Mouse (Mus musculus) right cerebral cortex, postnatal 25 days (tissue): ENCODE results near the gene Rab28.

Experiments used
- DNase-seq: peaks from one replicate; pipeline ENCODE4 v3.0.0; 2022

The Rab28 gene

DNA sequence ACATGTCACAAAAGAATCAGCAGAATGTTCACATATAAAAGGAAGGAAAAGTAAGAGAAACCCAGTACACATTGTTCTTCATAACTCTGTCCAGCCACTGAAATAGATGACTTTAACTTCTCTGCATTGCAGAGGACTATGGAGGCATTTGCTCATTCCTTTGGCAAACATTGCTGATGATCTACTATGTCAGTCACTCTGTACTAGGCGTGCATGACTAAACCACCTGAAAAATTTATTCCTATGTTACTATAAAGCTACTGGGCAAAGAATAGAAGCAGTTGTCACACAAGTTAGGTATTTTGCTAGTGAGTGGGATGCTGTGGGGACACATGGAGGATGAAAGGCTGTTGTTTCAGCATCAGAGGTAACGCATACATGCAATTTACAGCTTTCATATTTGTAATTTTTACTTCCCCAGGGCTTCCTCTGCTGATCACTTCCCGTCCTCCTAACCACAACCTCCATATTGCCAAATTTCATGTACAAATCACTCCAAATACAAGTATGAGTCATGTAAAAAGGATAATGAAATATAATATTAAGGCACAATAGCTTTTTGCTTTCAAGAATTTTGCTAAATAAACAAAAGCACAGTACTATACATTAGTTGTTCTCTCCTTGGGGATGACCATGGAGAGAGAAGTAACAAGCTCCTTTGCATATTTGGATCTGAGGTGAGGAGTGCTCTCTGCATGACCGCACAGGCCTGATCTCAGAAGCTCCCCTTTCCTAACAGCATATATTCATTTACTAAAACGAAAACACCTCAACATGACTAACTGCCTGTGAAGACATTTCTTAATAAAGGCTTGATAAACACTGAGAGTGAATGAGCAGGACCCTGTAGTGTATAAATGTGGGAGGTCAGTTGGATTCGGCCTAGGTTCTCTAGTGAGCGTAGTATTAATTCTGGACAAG lies 80.5 kb downstream of the Rab28 start:
- no peak for DNase-seq

DNA sequence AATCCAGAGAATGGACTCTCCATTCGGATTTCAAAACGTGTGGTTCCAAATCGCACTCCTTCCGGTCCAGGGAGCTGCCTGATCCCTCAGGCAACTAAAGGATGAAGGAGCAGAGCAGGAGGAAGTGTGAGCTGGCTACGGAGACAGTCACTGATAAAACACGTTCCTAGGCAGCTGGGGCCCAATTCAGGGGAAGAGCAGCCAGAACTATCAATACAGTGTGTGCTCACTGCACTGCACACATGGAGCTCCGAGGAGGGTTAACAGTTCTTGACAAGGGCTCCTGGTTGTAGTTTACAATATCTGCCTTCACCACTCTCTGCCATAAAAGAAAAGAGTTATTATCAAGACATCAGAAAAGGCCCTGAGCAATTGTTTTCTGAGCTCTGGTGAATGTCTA lies 82.4 kb downstream of the Rab28 start:
- DNase-seq = no peak

GRCm38 (mm10) chr5:41621748-41622147 lies 86.2 kb downstream of the Rab28 start:
- DNase-seq = no peak

DNA sequence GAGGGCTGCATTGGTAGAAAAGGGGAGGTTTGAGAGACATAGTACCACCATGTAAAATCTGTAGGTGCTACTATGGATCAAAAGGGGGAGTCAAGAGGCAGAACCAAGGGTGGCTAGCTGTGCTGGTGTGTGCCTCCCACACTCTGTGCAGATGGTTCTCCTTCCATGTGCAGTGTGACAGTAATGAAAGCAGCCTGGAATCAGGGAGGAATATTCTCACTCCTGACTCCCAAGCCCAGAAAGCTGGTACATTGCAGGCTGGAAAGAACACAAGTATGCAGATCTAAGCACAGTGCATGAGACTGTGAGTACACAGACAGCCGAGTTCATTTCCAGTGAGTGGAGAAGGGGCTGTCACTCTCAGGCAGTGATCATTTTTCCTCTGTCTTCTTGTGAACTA lies 89.0 kb downstream of the Rab28 start:
- DNase-seq = no peak

- DNase-seq = no peak
Measured at GRCm38 (mm10) chr5:41610447-41611030, 97.4 kb downstream of the Rab28 start.

- peak; percentile 15 for DNase-seq
Measured at GRCm38 (mm10) chr5:41596242-41597117, 111.5 kb downstream of the Rab28 start.

DNA sequence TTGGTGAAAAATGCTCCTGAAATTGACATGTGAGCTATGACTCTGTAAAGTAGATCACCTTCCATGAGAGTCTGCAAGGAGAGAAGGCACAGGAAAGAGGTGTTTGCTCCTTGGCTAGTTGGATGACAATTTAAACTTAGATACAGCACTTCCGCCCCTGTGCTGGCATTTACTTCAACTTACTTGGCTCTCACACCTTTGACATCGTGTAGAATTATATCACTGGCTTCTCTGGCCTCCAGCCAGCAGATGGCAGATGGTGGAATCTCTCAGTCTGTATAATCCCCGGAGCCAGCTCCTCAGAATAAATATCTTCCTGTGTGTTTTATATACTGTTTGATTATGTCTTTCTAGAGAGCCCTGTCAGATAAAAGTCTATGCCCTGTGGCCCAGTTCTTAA lies 112.8 kb downstream of the Rab28 start:
- DNase-seq = peak; percentile 25

- DNase-seq = no peak
Measured at GRCm38 (mm10) chr5:41578051-41578450, 129.9 kb downstream of the Rab28 start.
